Mouse (Mus musculus): ENCODE results near the gene Fry. TPM values are rescaled to one million over a fixed set of nuclear protein-coding genes. Genes with fewer than 3 reads are reported as not detected.

Fry gene
- polyA plus RNA-seq, 1 experiment from 2014 or later = 8.6 TPM

- Histone ChIP-seq H3K36me3 (no peaks in the 10 kb centered on the region), H3K4me1 (no peaks in the 10 kb centered on the region), H3K4me3 (replicated peaks) (peak overlapping the region; percentile 44), H3K27ac (peak overlapping the region; percentile 83; the same call in 1 of the 2 replicates), H3K9ac (no peak overlapping the region), H3K27me3 (replicated peaks) (no peaks in the 10 kb centered on the region), H3K4me2 (peak overlapping the region; percentile 58), H3K9me3 (no peaks in the 10 kb centered on the region)
- ATAC-seq (ENCODE audit: insufficient read depth, low FRiP score, low read depth) = no peak
- 16% methylated on average over 6 of the region's 6 CpGs for WGBS
Observed at GRCm38 (mm10) chr5:150196881-150197311, 78.5 kb downstream of the Fry start.

DNA sequence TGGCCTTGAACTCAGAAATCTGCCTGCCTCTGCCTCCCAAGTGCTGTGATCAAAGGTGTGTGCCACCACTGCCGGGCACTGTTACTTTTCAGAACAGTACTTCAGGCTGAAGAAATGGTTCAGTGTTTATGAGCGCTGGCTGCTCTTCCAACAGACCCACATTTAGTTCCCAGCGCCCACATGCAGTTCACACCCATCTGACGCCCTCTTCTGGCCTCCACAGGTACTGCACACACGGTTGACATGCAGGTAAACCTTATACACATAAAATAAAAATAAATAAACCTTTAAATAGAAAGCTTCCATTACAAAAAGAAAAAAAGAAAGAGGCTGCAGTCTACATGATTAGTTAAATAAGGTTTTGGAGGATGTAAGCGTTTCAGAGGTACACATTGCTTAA is 88.3 kb downstream of the Fry start:
- Histone ChIP-seq H3K9ac (no peak overlapping the region), H3K4me1 (0 out of 2 replicates have a peak, but pooled peaks cover 4% of the 10 kb centered on the region), H3K36me3 (no peaks in the 10 kb centered on the region), H3K4me2 (no peak overlapping the region), H3K27me3 (replicated peaks) (no peaks in the 10 kb centered on the region), H3K4me3 (replicated peaks) (no peak overlapping the region), H3K27ac (no peak overlapping the region), H3K9me3 (no peaks in the 10 kb centered on the region)
- 88% methylated on average over 6 of the region's 6 CpGs for WGBS
- no peak for ATAC-seq (ENCODE audit: insufficient read depth, low FRiP score, low read depth)

DNA sequence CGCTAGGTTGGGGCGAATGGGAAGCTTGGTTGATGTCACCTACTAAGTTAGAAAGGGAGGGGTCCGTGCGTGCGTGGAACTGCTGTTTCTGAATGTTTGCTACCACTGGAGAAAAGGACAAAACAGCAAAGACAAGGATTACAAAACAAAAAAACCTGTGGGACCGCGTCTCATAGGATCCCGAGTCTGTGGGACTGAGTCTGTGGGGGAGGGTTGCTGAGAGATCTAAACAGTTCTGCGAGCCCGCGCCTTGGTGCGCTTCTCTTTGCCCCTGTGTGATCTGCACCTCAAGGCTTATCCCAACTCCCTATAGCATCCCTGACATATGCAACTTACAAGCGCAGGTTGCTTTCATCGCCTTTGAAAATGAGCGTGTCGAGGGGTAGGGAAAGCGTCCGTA is 89.2 kb downstream of the Fry start:
- no peak overlapping the region for H3K27ac ChIP-seq
- no peaks in the 10 kb centered on the region for H3K9me3 ChIP-seq
- no peak overlapping the region for H3K9ac ChIP-seq
- no peaks in the 10 kb centered on the region for H3K36me3 ChIP-seq
- WGBS = 22% methylated on average over 18 of the region's 18 CpGs
- 0 out of 2 replicates have a peak, but pooled peaks cover 4% of the 10 kb centered on the region for H3K4me1 ChIP-seq
- peak overlapping the region; percentile 11; the same call in 1 of the 2 replicates for H3K4me3 ChIP-seq (replicated peaks)
- no peaks in the 10 kb centered on the region for H3K27me3 ChIP-seq (replicated peaks)
- peak overlapping the region; percentile 47 for H3K4me2 ChIP-seq
- no peak for ATAC-seq (ENCODE audit: insufficient read depth, low FRiP score, low read depth)

DNA sequence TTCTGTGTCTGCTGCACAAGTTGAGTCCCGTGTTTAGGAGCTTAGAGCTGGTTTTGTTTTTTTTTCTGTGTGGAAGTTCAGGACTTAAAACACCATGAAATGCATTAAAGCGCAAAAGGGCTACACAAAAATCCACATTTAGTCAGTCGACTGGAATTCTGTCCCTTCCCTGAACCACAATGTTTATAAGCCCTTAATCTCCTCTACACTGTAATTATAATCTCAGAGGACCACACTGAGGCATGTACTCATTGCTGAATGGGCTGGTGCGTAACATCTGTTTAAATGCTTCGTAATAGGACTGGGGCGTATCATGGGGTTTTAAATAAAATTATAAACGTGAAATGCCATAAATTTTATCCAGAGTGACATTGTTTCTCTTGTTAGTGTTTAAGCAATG is 89.6 kb downstream of the Fry start:
- Histone ChIP-seq H3K27ac (no peak overlapping the region), H3K27me3 (replicated peaks) (no peaks in the 10 kb centered on the region), H3K36me3 (no peaks in the 10 kb centered on the region), H3K9me3 (no peaks in the 10 kb centered on the region), H3K4me2 (peak overlapping the region; percentile 47), H3K4me3 (replicated peaks) (peak overlapping the region; percentile 11; the same call in 1 of the 2 replicates), H3K9ac (no peak overlapping the region), H3K4me1 (0 out of 2 replicates have a peak, but pooled peaks cover 4% of the 10 kb centered on the region)
- no peak for ATAC-seq (ENCODE audit: insufficient read depth, low FRiP score, low read depth)
- WGBS = 26% methylated on average over 7 of the region's 7 CpGs

- Histone ChIP-seq H3K36me3 (no peaks in the 10 kb centered on the region), H3K27me3 (replicated peaks) (no peaks in the 10 kb centered on the region), H3K4me3 (replicated peaks) (no peak overlapping the region), H3K9me3 (no peaks in the 10 kb centered on the region), H3K4me1 (no peaks in the 10 kb centered on the region), H3K4me2 (no peak overlapping the region), H3K27ac (no peak overlapping the region), H3K9ac (no peak overlapping the region)
- 48% methylated on average over 6 of the region's 6 CpGs for WGBS
- no peak for ATAC-seq (ENCODE audit: insufficient read depth, low FRiP score, low read depth)
Observed at GRCm38 (mm10) chr5:150214081-150214480, 95.6 kb downstream of the Fry start.

DNA sequence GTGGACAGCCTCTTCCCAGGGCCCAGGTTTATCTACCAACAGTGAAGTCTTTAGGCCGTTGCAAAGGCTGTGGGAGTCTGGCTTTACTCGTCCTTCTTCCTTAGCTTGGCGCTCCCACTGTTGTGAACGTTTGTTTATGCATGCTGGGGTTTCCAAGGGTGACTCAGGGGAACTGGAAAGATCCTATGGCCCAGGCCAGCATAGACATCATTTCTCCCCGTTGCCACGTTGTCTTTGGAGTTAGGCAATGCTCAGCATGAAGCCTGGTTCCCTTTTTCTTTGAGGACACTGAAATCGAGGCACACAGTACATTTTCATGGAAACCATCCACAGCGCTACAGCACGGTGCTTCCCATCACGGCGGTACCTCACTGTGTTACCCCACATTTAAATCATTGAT is 97.6 kb downstream of the Fry start:
- Histone ChIP-seq H3K27me3 (replicated peaks) (no peaks in the 10 kb centered on the region), H3K36me3 (no peaks in the 10 kb centered on the region), H3K27ac (no peak overlapping the region), H3K4me1 (no peaks in the 10 kb centered on the region), H3K9ac (no peak overlapping the region), H3K4me2 (no peak overlapping the region), H3K4me3 (replicated peaks) (no peak overlapping the region), H3K9me3 (no peaks in the 10 kb centered on the region)
- ATAC-seq (ENCODE audit: insufficient read depth, low FRiP score, low read depth) = no peak
- 59% methylated on average over 11 of the region's 11 CpGs for WGBS

- WGBS = 82% methylated on average over 8 of the region's 8 CpGs
- Histone ChIP-seq H3K9ac (no peak overlapping the region), H3K27me3 (replicated peaks) (no peaks in the 10 kb centered on the region), H3K4me2 (no peak overlapping the region), H3K36me3 (no peaks in the 10 kb centered on the region), H3K4me1 (no peaks in the 10 kb centered on the region), H3K27ac (no peak overlapping the region), H3K4me3 (replicated peaks) (no peak overlapping the region), H3K9me3 (no peaks in the 10 kb centered on the region)
- no peak for ATAC-seq (ENCODE audit: insufficient read depth, low FRiP score, low read depth)
Observed at GRCm38 (mm10) chr5:150219457-150219856, 101.0 kb downstream of the Fry start.

GRCm38 (mm10) chr5:150220333-150220732 is 101.9 kb downstream of the Fry start:
- Histone ChIP-seq H3K36me3 (no peaks in the 10 kb centered on the region), H3K4me1 (no peaks in the 10 kb centered on the region), H3K9me3 (no peaks in the 10 kb centered on the region), H3K27me3 (replicated peaks) (no peaks in the 10 kb centered on the region), H3K9ac (no peak overlapping the region), H3K27ac (no peak overlapping the region), H3K4me3 (replicated peaks) (no peak overlapping the region), H3K4me2 (no peak overlapping the region)
- ATAC-seq (ENCODE audit: insufficient read depth, low FRiP score, low read depth) = no peak
- whole genome bisulfite sequencing = 31% methylated on average over 7 of the region's 7 CpGs

GRCm38 (mm10) chr5:150221806-150222205 is 103.4 kb downstream of the Fry start:
- no peak for ATAC-seq (ENCODE audit: insufficient read depth, low FRiP score, low read depth)
- Histone ChIP-seq H3K27ac (no peak overlapping the region), H3K4me1 (no peaks in the 10 kb centered on the region), H3K27me3 (replicated peaks) (no peaks in the 10 kb centered on the region), H3K9me3 (no peaks in the 10 kb centered on the region), H3K4me3 (replicated peaks) (no peak overlapping the region), H3K9ac (no peak overlapping the region), H3K36me3 (no peaks in the 10 kb centered on the region), H3K4me2 (no peak overlapping the region)
- 74% methylated on average over 6 of the region's 6 CpGs for WGBS

- ATAC-seq (ENCODE audit: insufficient read depth, low FRiP score, low read depth) = no peak
- Histone ChIP-seq H3K9ac (no peak overlapping the region), H3K4me3 (replicated peaks) (no peak overlapping the region), H3K27me3 (replicated peaks) (no peaks in the 10 kb centered on the region), H3K9me3 (no peaks in the 10 kb centered on the region), H3K4me1 (no peaks in the 10 kb centered on the region), H3K4me2 (no peak overlapping the region), H3K27ac (no peak overlapping the region), H3K36me3 (no peaks in the 10 kb centered on the region)
- WGBS = 78% methylated on average over 10 of the region's 10 CpGs
Observed at GRCm38 (mm10) chr5:150223546-150224239, 105.2 kb downstream of the Fry start.

- Histone ChIP-seq H3K9me3 (no peaks in the 10 kb centered on the region), H3K27ac (no peak overlapping the region), H3K9ac (no peak overlapping the region), H3K4me2 (no peak overlapping the region), H3K27me3 (replicated peaks) (no peaks in the 10 kb centered on the region), H3K36me3 (no peaks in the 10 kb centered on the region), H3K4me1 (0 out of 2 replicates have a peak, but pooled peaks cover 3% of the 10 kb centered on the region), H3K4me3 (replicated peaks) (no peak overlapping the region)
- WGBS = 64% methylated on average over 5 of the region's 5 CpGs
- ATAC-seq (ENCODE audit: insufficient read depth, low FRiP score, low read depth) = no peak
Observed at GRCm38 (mm10) chr5:150229086-150229485, 110.6 kb downstream of the Fry start.

DNA sequence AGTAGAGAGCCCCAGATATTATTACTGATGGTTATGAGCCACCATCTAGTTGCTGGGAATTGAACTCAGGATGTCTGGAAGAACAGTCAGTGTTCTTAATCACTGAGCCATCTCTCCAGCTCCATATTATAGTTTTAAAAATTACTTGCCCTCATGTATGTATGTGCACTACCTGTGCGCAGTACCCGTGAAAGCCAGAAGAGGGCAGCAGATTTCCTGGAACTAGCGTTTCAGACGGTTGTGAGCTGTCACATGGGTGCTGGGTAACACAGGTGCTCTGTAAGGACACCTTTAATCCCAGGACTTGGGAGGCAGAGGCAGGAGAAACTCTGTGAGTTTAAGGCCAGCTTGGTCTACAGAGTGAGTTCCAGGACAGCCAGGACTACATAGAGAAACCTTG is 111.3 kb downstream of the Fry start:
- H3K9ac ChIP-seq = no peak overlapping the region
- H3K36me3 ChIP-seq = no peaks in the 10 kb centered on the region
- H3K27ac ChIP-seq = no peak overlapping the region
- 0 out of 2 replicates have a peak, but pooled peaks cover 3% of the 10 kb centered on the region for H3K4me1 ChIP-seq
- H3K4me2 ChIP-seq = no peak overlapping the region
- WGBS = 91% methylated on average over 4 of the region's 4 CpGs
- no peak overlapping the region for H3K4me3 ChIP-seq (replicated peaks)
- no peaks in the 10 kb centered on the region for H3K9me3 ChIP-seq
- no peaks in the 10 kb centered on the region for H3K27me3 ChIP-seq (replicated peaks)
- ATAC-seq (ENCODE audit: insufficient read depth, low FRiP score, low read depth) = no peak

Measured in stomach, embryonic 15.5 days (tissue).